Mouse (Mus musculus) embryonic facial prominence, embryonic 14.5 days (tissue): ENCODE measurements around the gene Rprd1b. TPM values are rescaled to one million over a fixed set of nuclear protein-coding genes. Genes with fewer than 3 reads are reported as not detected.

Experiments
- ATAC-seq: fragments of 200-750 bp; cut with Nextera tagmentation; 2 replicates; pipeline ENCODE4 v1.8.0; 2017; ENCODE audit warnings: low read depth, moderate number of reproducible peaks, moderate TSS enrichment
- DNase-seq: peaks from one replicate; pipeline ENCODE4 v3.0.0-alpha.2; 2015; ENCODE audit warnings: low spot score
- H3K27ac ChIP-seq: fragments of 300-500 bp; sonication (generic); replicated peaks from 2 replicates; pipeline ENCODE4 v1.5.1; 2014; ENCODE audit warnings: low read depth, mild to moderate bottlenecking, low read length, moderate library complexity
- H3K27me3 ChIP-seq: fragments of 300-500 bp; sonication (generic); replicated peaks from 2 replicates; pipeline ENCODE4 v1.6.1; 2014; ENCODE audit warnings: low read length; ENCODE audit not compliant: control insufficient read depth, insufficient read depth
- H3K36me3 ChIP-seq: fragments of 300-500 bp; sonication (generic); 2 replicates; pipeline ENCODE4 v1.6.1; 2014; ENCODE audit warnings: low read length, mixed read lengths; ENCODE audit not compliant: control insufficient read depth, insufficient read depth
- H3K4me1 ChIP-seq: fragments of 300-500 bp; sonication (generic); 2 replicates; pipeline ENCODE4 v1.6.1; 2014; ENCODE audit warnings: antibody characterized with exemption, low read length; ENCODE audit not compliant: control insufficient read depth, insufficient read depth
- H3K4me2 ChIP-seq: fragments of 300-500 bp; sonication (generic); 2 replicates; pipeline ENCODE4 v1.6.1; 2014; ENCODE audit warnings: low read depth, mild to moderate bottlenecking, low read length, moderate library complexity, mixed read lengths
- H3K4me3 ChIP-seq: fragments of 300-500 bp; sonication (generic); 2 replicates; pipeline ENCODE4 v1.5.1; 2014; ENCODE audit warnings: low read depth, mild to moderate bottlenecking, low read length
- H3K9ac ChIP-seq: fragments of 300-500 bp; sonication (generic); 2 replicates; pipeline ENCODE4 v1.6.1; 2014; ENCODE audit warnings: low read depth, mild to moderate bottlenecking, low read length, moderate library complexity, mixed read lengths
- H3K9me3 ChIP-seq: fragments of 300-500 bp; sonication (generic); 2 replicates; pipeline ENCODE4 v1.6.1; 2016; ENCODE audit warnings: low read length; ENCODE audit not compliant: control insufficient read depth
- WGBS: fragments of 180-500 bp; shearing (Covaris S2); extraction: QIAGEN DNeasy Blood & Tissue Kit; methylation state at CpG from one replicate; pipeline ENCODE4 v1.1.7; 2014; 5-methylcytosine and 5-hydroxymethylcytosine counted together
- polyA plus RNA-seq: library from polyadenylated mRNA; unstranded; fragments of >200 nt; fragmentation: Nextera tagmentation; extraction: Ambion mirVana; gene quantifications from 2 replicates; pipeline ENCODE4 v1.2.1, GENCODE M21; 2014

The Rprd1b gene
- polyA plus RNA-seq, 1 experiment from 2014 or later: 32.8 TPM

DNA sequence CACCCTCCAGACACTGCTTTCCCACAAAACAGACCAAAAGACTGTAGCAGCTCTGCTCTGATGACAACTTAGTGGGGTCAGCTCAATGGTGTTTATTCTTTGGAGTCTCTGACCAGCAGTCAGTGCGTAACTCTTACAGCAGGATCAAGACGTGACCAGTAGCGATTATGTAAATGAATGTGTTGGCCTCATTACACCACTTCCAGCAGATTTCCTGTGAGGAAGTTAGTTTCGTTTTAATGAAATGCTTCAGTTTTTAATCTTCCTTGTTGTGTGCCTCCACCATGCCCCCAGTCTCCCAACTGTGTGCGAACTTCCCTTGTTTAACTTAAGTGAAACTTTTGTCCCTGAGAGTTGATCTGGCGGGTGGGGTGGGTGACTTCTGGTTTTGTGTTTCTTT lies 48.4 kb downstream of the Rprd1b start:
- Histone ChIP-seq H3K36me3 (peaks cover 61% of the 10 kb centered on the region), H3K4me1 (no peaks in the 10 kb centered on the region), H3K27me3 (no peaks in the 10 kb centered on the region), H3K4me2 (no peak overlapping the region), H3K27ac (no peak overlapping the region), H3K4me3 (no peak overlapping the region), H3K9me3 (no peaks in the 10 kb centered on the region), H3K9ac (no peak overlapping the region)
- DNase-seq (no peak), ATAC-seq (no peak)
- WGBS: 84% methylated on average over 6 of the region's 6 CpGs

DNA sequence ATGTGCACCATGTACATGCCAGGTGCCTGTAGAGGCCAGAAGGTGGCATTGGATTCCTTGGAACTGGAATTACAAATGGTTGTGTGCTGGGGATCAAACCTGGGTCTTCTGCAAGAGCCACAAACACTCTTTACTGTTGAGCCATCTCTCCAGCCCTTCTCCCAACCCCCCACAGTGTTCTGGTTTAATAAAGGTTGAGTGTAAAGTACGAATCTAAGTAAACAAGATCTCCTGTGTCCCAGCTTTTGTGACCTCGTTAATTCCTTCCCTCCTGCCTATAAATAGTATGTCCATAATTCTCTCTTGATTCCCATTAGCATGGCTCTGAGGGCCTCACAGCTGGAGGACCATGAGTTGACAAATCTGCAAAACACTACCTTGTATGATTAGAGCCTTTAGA lies 49.7 kb downstream of the Rprd1b start:
- no peak for DNase-seq
- no peaks in the 10 kb centered on the region for H3K27me3 ChIP-seq
- peaks cover 48% of the 10 kb centered on the region for H3K36me3 ChIP-seq
- no peak overlapping the region for H3K9ac ChIP-seq
- WGBS: 81% methylated on average over 2 of the region's 2 CpGs
- no peak overlapping the region for H3K4me3 ChIP-seq
- no peaks in the 10 kb centered on the region for H3K4me1 ChIP-seq
- H3K4me2 ChIP-seq: no peak overlapping the region
- no peak overlapping the region for H3K27ac ChIP-seq
- ATAC-seq: no peak
- H3K9me3 ChIP-seq: no peaks in the 10 kb centered on the region

DNA sequence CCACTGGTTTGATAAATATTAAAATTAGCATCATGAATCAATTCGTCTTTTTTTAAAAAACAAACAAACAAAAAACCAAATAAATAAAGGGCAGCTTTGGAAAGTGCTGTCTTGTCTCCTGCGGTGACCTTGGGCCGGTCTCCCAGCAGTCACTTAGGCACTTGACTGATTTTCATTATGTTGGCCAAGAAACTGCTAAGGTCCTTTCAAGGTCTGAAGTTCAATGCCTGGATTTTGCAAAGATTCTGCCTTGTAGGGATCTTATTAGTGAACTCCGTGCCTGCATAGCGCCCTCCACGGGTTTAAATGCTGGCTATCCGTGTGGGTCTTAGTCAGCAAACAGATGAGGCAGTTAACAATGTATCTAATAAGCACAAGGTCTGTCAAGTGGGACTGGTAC lies 50.7 kb downstream of the Rprd1b start:
- no peak overlapping the region for H3K4me3 ChIP-seq
- no peak overlapping the region for H3K4me2 ChIP-seq
- H3K4me1 ChIP-seq: no peaks in the 10 kb centered on the region
- H3K27me3 ChIP-seq: no peaks in the 10 kb centered on the region
- peaks cover 39% of the 10 kb centered on the region for H3K36me3 ChIP-seq
- no peaks in the 10 kb centered on the region for H3K9me3 ChIP-seq
- H3K27ac ChIP-seq: no peak overlapping the region
- H3K9ac ChIP-seq: no peak overlapping the region
- ATAC-seq: no peak
- DNase-seq: no peak
- WGBS: 85% methylated on average over 7 of the region's 7 CpGs

GRCm38 (mm10) chr2:158079843-158080395 lies 51.6 kb downstream of the Rprd1b start:
- Histone ChIP-seq H3K27me3 (no peaks in the 10 kb centered on the region), H3K4me2 (no peak overlapping the region), H3K9me3 (no peaks in the 10 kb centered on the region), H3K9ac (no peak overlapping the region), H3K27ac (no peak overlapping the region), H3K36me3 (peaks cover 29% of the 10 kb centered on the region), H3K4me1 (no peaks in the 10 kb centered on the region), H3K4me3 (no peak overlapping the region)
- ATAC-seq (peak; percentile 71; the same call in 1 of the 2 replicates), DNase-seq (no peak)
- 47% methylated on average over 9 of the region's 9 CpGs for WGBS

GRCm38 (mm10) chr2:158080622-158081241 lies 52.4 kb downstream of the Rprd1b start:
- H3K4me2 ChIP-seq: no peak overlapping the region
- H3K4me1 ChIP-seq: no peaks in the 10 kb centered on the region
- H3K27ac ChIP-seq: no peak overlapping the region
- WGBS: 77% methylated on average over 9 of the region's 9 CpGs
- peaks cover 21% of the 10 kb centered on the region for H3K36me3 ChIP-seq
- ATAC-seq: no peak
- no peak overlapping the region for H3K9ac ChIP-seq
- no peak overlapping the region for H3K4me3 ChIP-seq
- no peaks in the 10 kb centered on the region for H3K9me3 ChIP-seq
- H3K27me3 ChIP-seq: no peaks in the 10 kb centered on the region
- DNase-seq: no peak

DNA sequence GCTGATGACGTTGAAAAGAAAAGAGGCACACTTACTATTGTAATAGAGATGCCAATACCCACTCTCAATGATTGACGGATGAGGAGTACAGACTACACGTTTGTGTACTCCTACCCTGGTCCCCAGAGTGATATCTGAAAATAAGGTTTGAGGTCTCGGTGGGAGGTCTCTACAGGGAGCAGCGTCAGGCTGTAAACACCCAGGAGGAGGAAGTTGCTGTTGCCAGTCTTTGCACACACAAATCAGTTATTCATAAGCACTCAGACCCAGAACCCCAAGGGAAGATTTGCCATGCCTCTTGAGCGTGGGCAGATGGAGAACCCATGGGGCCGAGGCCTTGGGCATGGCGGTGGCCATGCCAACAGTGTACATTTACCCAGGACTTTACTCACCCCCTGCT lies 56.2 kb downstream of the Rprd1b start:
- Histone ChIP-seq H3K4me2 (no peak overlapping the region), H3K36me3 (no peaks in the 10 kb centered on the region), H3K27me3 (no peaks in the 10 kb centered on the region), H3K9ac (no peak overlapping the region), H3K4me3 (no peak overlapping the region), H3K4me1 (no peaks in the 10 kb centered on the region), H3K9me3 (no peaks in the 10 kb centered on the region), H3K27ac (peak overlapping the region; percentile 28; the same call in 1 of the 2 replicates)
- ATAC-seq: no peak
- DNase-seq: no peak
- 67% methylated on average over 7 of the region's 8 CpGs for WGBS

- 76% methylated on average over 4 of the region's 4 CpGs for WGBS
- H3K4me1 ChIP-seq: peaks cover 3% of the 10 kb centered on the region; the same call in 1 of the 2 replicates
- H3K36me3 ChIP-seq: no peaks in the 10 kb centered on the region
- no peak for ATAC-seq
- DNase-seq: no peak
- H3K9me3 ChIP-seq: no peaks in the 10 kb centered on the region
- H3K27me3 ChIP-seq: no peaks in the 10 kb centered on the region
- H3K4me3 ChIP-seq: no peak overlapping the region
- no peak overlapping the region for H3K4me2 ChIP-seq
- no peak overlapping the region for H3K27ac ChIP-seq
- no peak overlapping the region for H3K9ac ChIP-seq
Measured at GRCm38 (mm10) chr2:158090096-158090495, 61.8 kb downstream of the Rprd1b start.

DNA sequence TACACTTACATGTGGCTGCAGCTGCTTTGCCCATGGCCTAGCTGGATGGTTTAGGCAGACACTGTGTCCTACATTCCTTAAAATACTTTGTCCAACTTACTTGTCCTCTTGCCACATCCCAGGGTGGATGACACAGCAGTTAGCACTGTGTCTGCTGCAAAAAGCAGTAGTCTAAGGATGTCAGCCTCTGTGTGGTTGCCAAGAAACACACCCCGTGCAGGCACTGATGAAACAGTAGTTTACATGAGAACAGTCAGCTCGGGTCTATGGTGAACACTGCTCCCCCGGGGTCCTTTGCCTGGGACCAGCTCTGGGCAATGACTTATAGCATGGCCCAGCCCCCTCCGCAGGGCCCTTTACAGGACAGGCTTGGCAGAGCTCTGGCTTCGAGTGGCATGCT lies 65.0 kb downstream of the Rprd1b start:
- Histone ChIP-seq H3K36me3 (no peaks in the 10 kb centered on the region), H3K27ac (no peak overlapping the region), H3K27me3 (no peaks in the 10 kb centered on the region), H3K4me2 (no peak overlapping the region), H3K4me1 (peaks cover 3% of the 10 kb centered on the region; the same call in 1 of the 2 replicates), H3K4me3 (no peak overlapping the region), H3K9me3 (no peaks in the 10 kb centered on the region), H3K9ac (no peak overlapping the region)
- ATAC-seq: no peak
- DNase-seq: no peak
- WGBS: 64% methylated on average over 5 of the region's 5 CpGs

- no peak for DNase-seq
- Histone ChIP-seq H3K27ac (no peak overlapping the region), H3K4me2 (no peak overlapping the region), H3K4me1 (peaks cover 3% of the 10 kb centered on the region; the same call in 1 of the 2 replicates), H3K9ac (0 out of 2 replicates have a peak overlapping the region, but pooled peaks have one; percentile 34), H3K27me3 (no peaks in the 10 kb centered on the region), H3K4me3 (no peak overlapping the region), H3K9me3 (no peaks in the 10 kb centered on the region), H3K36me3 (no peaks in the 10 kb centered on the region)
- 67% methylated on average over 7 of the region's 7 CpGs for WGBS
- no peak for ATAC-seq
Measured at GRCm38 (mm10) chr2:158094300-158094699, 66.0 kb downstream of the Rprd1b start.
